Mouse (Mus musculus) neutrophil, adult 59 days (primary cell): ENCODE measurements around the gene Slc26a1. TPM values are rescaled to one million over a fixed set of nuclear protein-coding genes. Genes with fewer than 3 reads are reported as not detected.

ENCODE experiments used
- total RNA-seq, 2 experiments: library from RNA; stranded (reverse); gene quantifications; 1 replicate in 1 of 2; 2 replicates in 1 of 2; pipeline ENCODE4 v1.2.4; 2023

Gene Slc26a1
- total RNA-seq: 1 to 10 TPM in 1 of 2 experiments, under 1 TPM in 1; 0.20 to 1.0 TPM

DNA sequence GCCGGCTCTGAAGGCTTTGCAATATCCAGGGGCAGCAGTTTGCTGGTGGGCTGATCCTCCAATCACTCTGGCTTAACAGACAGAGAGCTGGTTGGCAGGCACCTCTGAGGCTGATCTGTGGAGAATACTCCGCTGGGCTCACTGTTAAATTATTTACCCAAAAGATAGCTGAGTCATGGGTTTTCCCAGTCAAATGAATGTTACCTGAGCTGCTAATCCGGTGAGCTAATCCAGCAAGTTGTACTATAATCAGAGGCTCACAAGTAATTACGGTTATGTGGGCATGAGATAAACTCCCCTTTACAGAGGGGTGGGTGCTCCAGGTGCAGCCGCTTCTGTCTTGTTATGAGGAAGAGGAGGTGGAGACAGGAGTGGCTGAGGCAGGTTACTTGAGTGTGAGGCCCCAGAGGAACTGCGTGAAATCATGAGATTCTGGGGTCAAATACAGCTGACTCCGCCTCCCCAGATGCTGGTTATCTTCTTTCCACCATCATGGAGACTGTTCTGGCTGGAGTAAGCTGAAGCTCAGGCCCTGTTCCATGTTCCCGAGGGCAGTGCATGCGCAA lies at the start of gene Slc26a1:
Gene Slc26a1, minus strand, starts transcription at position 319 of the 566 bp plus-strand sequence.

GRCm38 (mm10) chr5:108692271-108692670 lies 16.9 kb upstream of the Slc26a1 start, which contains the start of gene Fgfrl1:
Gene Fgfrl1 (plus strand): TSS chr5:108692382.

DNA sequence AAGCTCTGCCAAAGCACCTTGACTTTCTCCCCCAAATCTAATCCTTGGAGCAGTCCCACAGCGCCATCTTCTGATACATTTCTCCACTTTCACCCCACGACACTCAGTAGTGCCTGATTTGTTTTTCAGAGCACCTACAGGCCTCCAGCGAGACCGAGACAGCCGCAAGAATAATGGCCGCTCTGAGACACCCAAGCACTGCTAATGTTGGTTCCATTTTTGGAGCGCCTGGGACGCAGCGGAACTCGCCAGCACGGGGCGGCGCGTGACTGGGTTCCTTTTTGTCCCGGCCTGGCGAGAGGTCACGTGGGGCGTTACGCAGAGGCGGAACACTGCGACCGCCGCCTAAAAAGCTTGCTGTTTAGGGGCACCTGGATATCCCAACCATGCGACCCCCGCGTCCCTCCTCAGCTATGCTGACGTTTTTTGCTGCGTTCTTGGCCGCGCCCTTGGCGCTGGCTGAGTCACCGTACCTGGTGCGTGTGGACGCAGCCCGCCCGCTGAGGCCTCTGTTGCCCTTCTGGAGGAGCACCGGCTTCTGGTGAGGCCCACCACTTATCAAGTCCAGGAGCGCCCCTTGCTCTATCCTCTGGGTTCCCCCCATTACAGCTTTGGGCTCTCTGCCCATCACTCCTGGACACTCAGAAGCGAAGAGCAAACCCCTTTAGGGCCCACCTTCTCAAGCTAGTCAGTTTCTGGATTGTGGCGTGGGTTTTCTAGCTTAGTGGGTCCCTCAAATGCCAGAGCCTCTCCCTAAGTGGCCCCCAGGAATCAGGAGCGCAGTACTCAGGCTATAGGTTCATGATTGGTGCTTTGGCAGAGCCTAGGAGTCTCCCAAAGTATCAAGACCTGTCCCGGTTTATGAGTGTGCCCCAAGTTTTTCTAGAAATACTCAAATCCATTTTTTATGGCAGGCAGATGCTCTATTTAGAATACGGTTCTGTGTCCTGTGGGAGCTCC lies 6.1 kb downstream of the Slc26a1 start, which contains the start of gene Dgkq:
Gene Dgkq, minus strand, starts transcription at position 696 of the 960 bp plus-strand sequence.

GRCm38 (mm10) chr5:108659698-108660631 lies 15.4 kb downstream of the Slc26a1 start, which contains the start of gene Idua:
Gene Idua (plus strand): TSS chr5:108660331.

GRCm38 (mm10) chr5:108629634-108630483 lies 45.5 kb downstream of the Slc26a1 start, which contains the start of the genes Gak and Tmem175:
Gene Gak (minus strand): TSS chr5:108629755.
Gene Tmem175 (plus strand): TSS chr5:108629770.

Other genes with a start within 250 kb of the Slc26a1 start
- 10 to 100 TPM; 75.9 to 87.5 TPM for gene Atp5k, start 241.1 kb downstream of the Slc26a1 start, total RNA-seq
- gene Mfsd7a, start 226.7 kb downstream of the Slc26a1 start, total RNA-seq: 10 to 100 TPM; 15.9 to 22.5 TPM
- 10 to 100 TPM; 12.6 to 15.5 TPM for gene Pcgf3, start 214.3 kb downstream of the Slc26a1 start, total RNA-seq
- not detected for gene Cplx1, start 125.5 kb downstream of the Slc26a1 start, total RNA-seq
- 100 to 1,000 TPM; 105 to 125 TPM for gene Gak, start 45.8 kb downstream of the Slc26a1 start, total RNA-seq
- 10 to 100 TPM; 11.5 to 14.7 TPM for gene Tmem175, start 45.8 kb downstream of the Slc26a1 start, total RNA-seq
- 10 to 100 TPM; 17.3 TPM for gene Idua, start 15.2 kb downstream of the Slc26a1 start, total RNA-seq
- 10 to 100 TPM; 11.2 to 12.6 TPM for gene Dgkq, start 5.9 kb downstream of the Slc26a1 start, total RNA-seq
- 1 to 10 TPM in 1 of 2 experiments, under 1 TPM in 1; 0.79 to 2.7 TPM for gene Fgfrl1, start 16.8 kb upstream of the Slc26a1 start, total RNA-seq
- 1 to 10 TPM in 1 of 2 experiments, not detected in 1; 1.6 TPM for gene Rnf212, start 99.4 kb upstream of the Slc26a1 start, total RNA-seq
- gene Tmed11, start 119.8 kb upstream of the Slc26a1 start, total RNA-seq: not detected
- gene Vmn2r8, start 133.3 kb upstream of the Slc26a1 start, total RNA-seq: not detected
- gene Vmn2r9, start 177.0 kb upstream of the Slc26a1 start, total RNA-seq: not detected